Mouse (Mus musculus): ENCODE data around the gene Fbxw22.
"Not testable (repeated sequence)": the region's sequence is repeated elsewhere in the genome, so short reads cannot be mapped to it uniquely, and the experiment has no call there.

Fbxw22 gene

GRCm38 (mm10) chr9:109404196-109404595 is at the start of gene Fbxw22:
Gene Fbxw22 (minus strand): TSS chr9:109404296.
- DNase-seq (ENCODE audit: low spot score) = not testable (repeated sequence)

GRCm38 (mm10) chr9:109449040-109449439 is 44.9 kb upstream of the Fbxw22 start, which contains the start of gene Fbxw16:
Gene Fbxw16 (minus strand): TSS chr9:109449140.
- DNase-seq (ENCODE audit: low spot score) = no peak

- DNase-seq (ENCODE audit: low spot score) = no peak
Observed at GRCm38 (mm10) chr9:109432956-109433355, 28.9 kb upstream of the Fbxw22 start.

GRCm38 (mm10) chr9:109339559-109339958 is 64.5 kb downstream of the Fbxw22 start, which contains the start of gene Fbxw28:
Gene Fbxw28 (minus strand): TSS chr9:109339659.
- DNase-seq (ENCODE audit: low spot score) = not testable (repeated sequence)

Measured in urinary bladder, postnatal 25 days (tissue).